Mouse (Mus musculus) forebrain, embryonic 14.5 days (tissue): ENCODE results near the gene Rbfox3. TPM values are rescaled to one million over a fixed set of nuclear protein-coding genes. Genes with fewer than 3 reads are reported as not detected.

ENCODE experiments used
- ATAC-seq: fragments of 200-750 bp; cut with Nextera tagmentation; 2 replicates; pipeline ENCODE4 v1.8.0; 2017; ENCODE audit warnings: mild to moderate bottlenecking, moderate library complexity
- DNase-seq: peaks from one replicate; pipeline ENCODE4 v3.0.0-alpha.2; 2015; ENCODE audit warnings: low spot score
- H3K27ac ChIP-seq: fragments of 300-500 bp; sonication (generic); 2 replicates; pipeline ENCODE4 v1.5.1; 2014; ENCODE audit warnings: low read depth, mild to moderate bottlenecking, control low read depth, low read length, moderate library complexity
- H3K27me3 ChIP-seq: fragments of 300-500 bp; sonication (generic); replicated peaks from 2 replicates; pipeline ENCODE4 v1.6.1; 2014; ENCODE audit warnings: low read length, control low read depth, mixed read lengths; ENCODE audit not compliant: control insufficient read depth, insufficient read depth
- H3K36me3 ChIP-seq: fragments of 300-500 bp; sonication (generic); 2 replicates; pipeline ENCODE4 v1.6.1; 2014; ENCODE audit warnings: low read length, control low read depth; ENCODE audit not compliant: control insufficient read depth, insufficient read depth
- H3K4me1 ChIP-seq: fragments of 300-500 bp; sonication (generic); 2 replicates; pipeline ENCODE4 v1.6.1; 2014; ENCODE audit warnings: antibody characterized with exemption, low read length, control low read depth; ENCODE audit not compliant: control insufficient read depth, insufficient read depth
- H3K4me2 ChIP-seq: fragments of 300-500 bp; sonication (generic); 2 replicates; pipeline ENCODE4 v1.6.1; 2014; ENCODE audit warnings: mild to moderate bottlenecking, control low read depth, low read length
- H3K4me3 ChIP-seq: fragments of 300-500 bp; sonication (generic); 2 replicates; pipeline ENCODE4 v1.5.1; 2014; ENCODE audit warnings: low read depth, low read length, control low read depth
- H3K9ac ChIP-seq: fragments of 300-500 bp; sonication (generic); 2 replicates; pipeline ENCODE4 v1.6.1; 2014; ENCODE audit warnings: mild to moderate bottlenecking, low read length, control low read depth, moderate library complexity
- H3K9me3 ChIP-seq: fragments of 300-500 bp; sonication (generic); replicated peaks from 2 replicates; pipeline ENCODE4 v1.6.1; 2016; ENCODE audit warnings: low read length, control low read depth, mixed read lengths; ENCODE audit not compliant: control insufficient read depth
- WGBS: fragments of 180-500 bp; shearing (Covaris S2); extraction: QIAGEN DNeasy Blood & Tissue Kit; methylation state at CpG from one replicate; pipeline ENCODE4 v1.1.7; 2014; 5-methylcytosine and 5-hydroxymethylcytosine counted together
- polyA plus RNA-seq: library from polyadenylated mRNA; unstranded; fragments of >200 nt; fragmentation: Nextera tagmentation; extraction: Ambion mirVana; gene quantifications from 2 replicates; pipeline ENCODE4 v1.2.1, GENCODE M21; 2014

Rbfox3 gene
- polyA plus RNA-seq, 1 experiment from 2014 or later: 28.2 TPM

DNA sequence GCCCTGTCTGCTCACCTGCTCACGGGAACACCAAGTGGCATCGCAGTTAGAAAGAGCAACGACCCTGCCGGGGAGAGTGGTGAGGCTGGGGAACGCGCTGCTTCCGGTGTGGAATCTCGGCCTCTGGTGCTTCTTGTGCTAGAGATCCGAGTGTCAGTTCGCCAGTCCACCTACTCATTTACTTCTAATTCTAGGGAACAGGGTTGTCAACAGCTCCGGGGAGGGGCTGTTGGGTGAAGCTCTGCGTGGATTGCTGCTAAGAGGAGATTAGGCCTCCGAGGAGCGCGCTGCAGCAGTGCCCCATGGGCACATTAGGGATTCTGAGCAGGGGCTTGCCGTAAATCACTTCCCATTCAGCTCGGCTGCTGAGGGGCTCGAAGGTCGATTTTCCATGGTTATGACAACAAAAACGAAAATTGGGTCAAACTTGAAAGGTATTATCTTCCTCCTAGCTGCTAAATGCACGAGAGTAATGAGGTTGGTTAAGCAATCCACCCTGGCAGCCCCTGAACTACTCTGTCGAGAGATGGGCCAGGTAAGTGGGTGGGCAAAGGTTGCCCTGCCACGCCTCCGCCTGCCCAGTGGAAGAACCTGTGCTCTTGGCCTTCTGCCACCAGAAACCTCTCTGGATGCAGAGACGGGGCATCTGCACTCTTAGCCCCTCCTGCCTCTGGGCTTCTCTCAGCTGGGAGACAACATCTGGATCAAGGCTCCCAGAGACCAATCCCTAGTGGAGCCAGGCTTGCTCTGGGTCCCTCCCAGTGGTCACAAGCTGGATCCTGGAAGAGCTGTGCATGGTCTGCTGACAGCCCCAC lies 85.9 kb downstream of the Rbfox3 start:
- WGBS: 61% methylated on average over 25 of the region's 25 CpGs
- Histone ChIP-seq H3K9ac (no peak overlapping the region), H3K36me3 (no peaks in the 10 kb centered on the region), H3K4me3 (no peak overlapping the region), H3K4me1 (peaks cover 4% of the 10 kb centered on the region; the same call in 1 of the 2 replicates), H3K9me3 (no peaks in the 10 kb centered on the region), H3K27me3 (no peaks in the 10 kb centered on the region), H3K27ac (no peak overlapping the region), H3K4me2 (no peak overlapping the region)
- no peak for ATAC-seq
- DNase-seq: no peak

DNA sequence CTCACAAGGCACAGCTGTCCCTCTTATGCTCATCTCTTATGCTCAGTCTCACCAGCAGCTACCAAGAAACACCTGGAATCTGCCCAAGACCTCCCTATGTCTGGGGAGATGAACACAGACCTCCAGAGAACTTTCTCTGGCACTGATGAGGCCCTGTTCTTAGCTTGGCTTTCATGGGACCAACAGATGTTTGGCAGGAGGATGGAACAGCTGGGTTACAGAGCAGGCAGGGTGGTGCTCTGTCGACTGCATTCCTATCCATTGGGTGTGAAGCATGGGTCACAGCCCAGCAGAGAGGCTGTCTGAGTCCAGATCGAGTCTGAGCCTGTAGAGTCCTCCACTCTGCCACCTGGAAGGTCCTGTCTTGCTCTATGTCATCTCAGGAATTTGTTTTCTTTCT lies 90.0 kb downstream of the Rbfox3 start:
- no peak overlapping the region for H3K27ac ChIP-seq
- no peaks in the 10 kb centered on the region for H3K27me3 ChIP-seq
- ATAC-seq: no peak
- H3K36me3 ChIP-seq: no peaks in the 10 kb centered on the region
- H3K4me3 ChIP-seq: no peak overlapping the region
- no peak overlapping the region for H3K9ac ChIP-seq
- WGBS: 49% methylated on average over 2 of the region's 2 CpGs
- no peaks in the 10 kb centered on the region for H3K9me3 ChIP-seq
- H3K4me2 ChIP-seq: no peak overlapping the region
- H3K4me1 ChIP-seq: peaks cover 4% of the 10 kb centered on the region; the same call in 1 of the 2 replicates
- DNase-seq: no peak

DNA sequence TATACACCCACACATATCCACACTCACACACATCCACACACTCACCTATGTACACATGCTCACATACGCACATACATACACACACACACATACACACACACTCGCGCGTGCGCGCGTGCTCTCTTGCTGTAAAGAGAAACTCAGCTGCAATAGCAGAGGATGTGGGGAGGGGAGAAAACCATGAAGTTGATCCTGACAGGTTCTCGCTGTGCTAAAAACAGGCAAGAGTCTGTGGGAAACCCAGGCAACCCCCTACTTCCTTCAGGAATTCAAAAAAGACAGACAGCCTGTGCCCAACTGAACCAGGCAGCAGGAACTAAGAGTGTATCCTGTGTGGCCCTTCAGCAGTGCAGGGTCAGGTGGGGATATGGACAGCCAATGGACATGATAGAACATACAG lies 92.9 kb downstream of the Rbfox3 start:
- Histone ChIP-seq H3K9ac (no peak overlapping the region), H3K27ac (no peak overlapping the region), H3K4me1 (peaks cover 6% of the 10 kb centered on the region), H3K27me3 (no peaks in the 10 kb centered on the region), H3K4me2 (no peak overlapping the region), H3K4me3 (no peak overlapping the region), H3K9me3 (no peaks in the 10 kb centered on the region), H3K36me3 (no peaks in the 10 kb centered on the region)
- no peak for ATAC-seq
- DNase-seq: no peak
- WGBS: 97% methylated on average over 8 of the region's 8 CpGs

DNA sequence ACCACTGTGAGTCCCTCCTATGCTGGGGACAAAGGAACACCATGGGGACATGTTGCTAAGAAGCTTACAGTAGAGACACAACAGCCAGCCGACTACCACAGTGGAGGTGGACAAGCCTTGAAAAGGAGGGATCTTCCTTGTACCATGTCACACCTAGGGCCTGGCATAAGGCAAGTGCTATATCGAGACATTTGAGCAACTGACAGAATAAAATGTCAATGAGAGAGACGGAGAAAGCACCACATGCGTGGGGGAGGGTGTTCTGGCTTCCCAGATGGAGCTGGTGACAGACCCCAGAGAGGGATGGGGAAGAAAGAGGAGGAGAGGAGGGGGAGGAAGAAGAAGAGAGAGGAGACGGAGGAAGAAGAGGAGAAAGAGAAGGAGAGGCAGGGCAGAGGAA lies 96.3 kb downstream of the Rbfox3 start:
- ATAC-seq: peak; percentile 48; the same call in 1 of the 2 replicates
- Histone ChIP-seq H3K4me3 (no peak overlapping the region), H3K4me1 (peaks cover 6% of the 10 kb centered on the region), H3K27ac (peak overlapping the region; percentile 66; the same call in 1 of the 2 replicates), H3K4me2 (no peak overlapping the region), H3K27me3 (no peaks in the 10 kb centered on the region), H3K36me3 (no peaks in the 10 kb centered on the region), H3K9ac (no peak overlapping the region), H3K9me3 (no peaks in the 10 kb centered on the region)
- peak; percentile 40 for DNase-seq
- 53% methylated on average over 5 of the region's 5 CpGs for WGBS

DNA sequence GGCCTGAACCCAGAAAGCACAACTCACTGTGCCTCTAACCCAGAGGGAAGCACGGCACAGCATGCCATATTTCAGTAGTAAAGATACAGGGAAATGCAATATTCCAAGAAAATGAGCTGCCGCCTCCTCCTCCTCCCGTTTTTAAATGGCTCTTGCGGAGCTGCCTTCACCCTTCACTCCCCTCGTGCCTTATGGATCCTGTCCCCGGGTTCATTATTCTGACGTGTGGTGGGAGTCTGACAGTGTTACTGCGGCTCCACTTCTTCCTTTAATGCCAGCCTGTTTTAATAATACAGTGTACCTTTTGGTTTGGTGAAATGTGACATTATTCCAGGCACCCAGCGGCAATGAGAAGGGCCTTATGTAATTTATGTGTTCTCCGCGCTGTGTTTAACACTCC lies 97.5 kb downstream of the Rbfox3 start:
- Histone ChIP-seq H3K27ac (peak overlapping the region; percentile 55; the same call in 1 of the 2 replicates), H3K36me3 (no peaks in the 10 kb centered on the region), H3K4me3 (no peak overlapping the region), H3K4me1 (peaks cover 6% of the 10 kb centered on the region), H3K9ac (no peak overlapping the region), H3K4me2 (no peak overlapping the region), H3K9me3 (no peaks in the 10 kb centered on the region), H3K27me3 (no peaks in the 10 kb centered on the region)
- no peak for DNase-seq
- 64% methylated on average over 11 of the region's 11 CpGs for WGBS
- no peak for ATAC-seq

DNA sequence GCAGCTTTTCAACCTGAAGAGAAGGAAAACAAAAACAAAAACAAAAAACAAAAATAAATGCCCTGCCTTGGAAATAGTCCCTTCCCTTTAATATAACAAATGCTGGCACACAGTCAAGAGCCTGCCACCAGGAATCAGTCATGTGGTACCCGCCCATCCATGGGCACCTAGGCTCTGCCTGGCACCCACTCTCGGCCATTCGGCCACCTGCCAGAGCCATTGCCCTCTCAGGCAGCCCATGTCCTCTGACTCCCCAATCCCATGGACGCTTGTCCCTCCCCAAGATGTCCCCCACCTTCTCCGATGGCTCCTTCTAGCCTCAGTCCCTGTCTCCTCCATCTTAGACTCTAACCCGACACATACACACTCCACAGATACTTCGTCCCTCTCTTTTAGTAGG lies 100.0 kb downstream of the Rbfox3 start:
- ATAC-seq (no peak), DNase-seq (no peak)
- no peak overlapping the region for H3K9ac ChIP-seq
- H3K4me1 ChIP-seq: peaks cover 6% of the 10 kb centered on the region
- no peak overlapping the region for H3K4me2 ChIP-seq
- H3K9me3 ChIP-seq: no peaks in the 10 kb centered on the region
- H3K36me3 ChIP-seq: no peaks in the 10 kb centered on the region
- no peak overlapping the region for H3K27ac ChIP-seq
- 92% methylated on average over 7 of the region's 7 CpGs for WGBS
- no peaks in the 10 kb centered on the region for H3K27me3 ChIP-seq
- no peak overlapping the region for H3K4me3 ChIP-seq

DNA sequence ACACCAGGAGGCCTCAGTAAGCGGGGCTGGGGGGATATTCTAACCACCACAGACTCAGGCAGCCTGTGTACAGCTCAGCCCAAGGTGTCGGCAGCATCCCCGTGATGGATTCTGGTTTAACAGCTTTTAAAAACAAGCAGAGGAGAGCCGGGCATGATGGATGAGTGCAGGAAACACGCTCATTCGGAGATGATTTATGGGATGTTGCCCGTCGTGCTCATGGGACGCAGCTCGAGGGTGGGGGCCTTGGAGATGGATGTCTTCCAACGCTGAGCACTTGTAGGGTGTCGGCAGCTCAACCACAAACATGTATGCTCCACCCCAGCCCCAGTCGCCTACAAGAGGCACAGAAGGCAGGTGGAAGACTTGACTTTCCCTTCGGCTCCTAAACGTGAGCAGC lies 103.9 kb downstream of the Rbfox3 start:
- Histone ChIP-seq H3K36me3 (no peaks in the 10 kb centered on the region), H3K9me3 (no peaks in the 10 kb centered on the region), H3K27me3 (no peaks in the 10 kb centered on the region), H3K4me3 (no peak overlapping the region), H3K9ac (no peak overlapping the region), H3K4me1 (no peaks in the 10 kb centered on the region), H3K27ac (no peak overlapping the region), H3K4me2 (no peak overlapping the region)
- DNase-seq: no peak
- no peak for ATAC-seq
- WGBS: 82% methylated on average over 15 of the region's 15 CpGs

DNA sequence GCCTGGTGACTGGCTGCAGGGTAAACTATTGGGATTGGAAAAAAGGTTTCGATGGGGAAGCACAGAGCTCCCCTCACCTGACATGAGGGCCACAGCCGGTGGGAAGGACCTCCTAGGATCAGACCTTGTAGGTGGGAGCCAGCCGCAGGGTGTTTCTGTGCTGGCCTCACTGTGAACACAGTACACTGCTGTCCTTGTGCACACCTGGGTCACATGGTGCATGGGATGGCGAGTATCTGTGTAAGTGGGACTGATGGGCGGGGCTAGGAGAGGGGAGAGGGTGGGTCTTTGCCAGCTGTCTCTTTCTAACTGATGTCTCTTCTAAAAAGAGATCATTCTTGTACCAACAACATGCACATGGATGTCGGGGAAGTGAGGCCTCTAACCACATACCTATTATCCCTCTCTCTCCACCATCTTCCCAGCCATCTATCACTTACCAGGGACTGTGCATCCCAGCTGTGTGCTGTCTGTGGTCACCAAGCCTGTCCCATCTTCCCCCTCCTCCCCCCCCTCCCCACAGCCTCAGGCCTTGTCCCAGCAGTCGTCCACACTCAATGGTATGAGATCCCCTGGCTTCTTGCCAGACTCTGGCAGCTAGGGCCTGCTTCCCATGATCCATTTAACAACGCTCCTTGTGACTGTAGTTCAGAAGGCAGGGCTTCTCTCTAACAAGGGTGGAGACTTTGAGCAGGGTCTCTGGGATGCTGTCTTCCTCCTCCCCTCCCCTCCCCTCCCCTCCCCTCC lies 116.4 kb downstream of the Rbfox3 start:
- no peak overlapping the region for H3K4me3 ChIP-seq
- DNase-seq (peak; percentile 84), ATAC-seq (no peak)
- H3K4me2 ChIP-seq: no peak overlapping the region
- no peaks in the 10 kb centered on the region for H3K9me3 ChIP-seq
- H3K27me3 ChIP-seq: no peaks in the 10 kb centered on the region
- peaks cover 50% of the 10 kb centered on the region for H3K4me1 ChIP-seq
- peak overlapping the region; percentile 100 for H3K27ac ChIP-seq
- H3K9ac ChIP-seq: no peak overlapping the region
- WGBS: 51% methylated on average over 8 of the region's 8 CpGs
- H3K36me3 ChIP-seq: no peaks in the 10 kb centered on the region

DNA sequence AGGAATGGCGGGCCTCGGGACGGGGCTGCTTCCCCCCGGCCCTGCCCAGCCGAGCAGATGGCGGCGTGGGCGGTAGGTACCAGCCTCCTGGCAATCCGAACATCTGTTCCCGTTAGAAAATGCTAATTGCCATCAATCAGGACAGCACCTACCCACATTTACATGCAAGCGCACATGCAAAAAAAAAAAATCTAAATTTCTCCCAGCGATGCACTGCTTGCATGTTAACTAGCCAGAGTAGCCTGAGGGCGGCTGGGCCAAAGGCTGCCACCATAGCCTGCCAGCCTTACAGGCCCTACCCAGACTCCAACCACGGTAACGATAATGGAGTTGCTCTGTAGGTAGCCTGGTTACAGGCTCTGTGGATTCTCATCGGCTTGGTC lies 117.8 kb downstream of the Rbfox3 start:
- Histone ChIP-seq H3K9ac (peak overlapping the region; percentile 44; the same call in 1 of the 2 replicates), H3K4me3 (no peak overlapping the region), H3K27me3 (no peaks in the 10 kb centered on the region), H3K27ac (peak overlapping the region; percentile 100), H3K36me3 (no peaks in the 10 kb centered on the region), H3K9me3 (no peaks in the 10 kb centered on the region), H3K4me2 (peak overlapping the region; percentile 18; the same call in 1 of the 2 replicates), H3K4me1 (peaks cover 50% of the 10 kb centered on the region)
- DNase-seq: peak; percentile 94
- peak; percentile 88 for ATAC-seq
- 15% methylated on average over 16 of the region's 16 CpGs for WGBS
